Mouse (Mus musculus) thymus, adult 2 months (tissue): ENCODE measurements around the gene Gm11985.

ENCODE experiments used
- CTCF ChIP-seq: fragments of 200-500 bp; IDR thresholded peaks from 2 replicates; pipeline ENCODE4 v1.5.1; 2012; ENCODE audit warnings: mild to moderate bottlenecking, control low read depth, low read length, moderate library complexity, borderline replicate concordance; ENCODE audit not compliant: control insufficient read depth, poor library complexity, insufficient read depth; ENCODE audit errors: extremely low read depth
- POLR2A ChIP-seq: fragments of 200-500 bp; IDR thresholded peaks from 2 replicates; pipeline ENCODE4 v1.6.1; 2012; ENCODE audit warnings: mild to moderate bottlenecking, low read length, control low read depth, moderate library complexity; ENCODE audit not compliant: control insufficient read depth, poor library complexity, insufficient read depth; ENCODE audit errors: extremely low read depth

- TF ChIP-seq CTCF (no peak), POLR2A (no peak)
Observed at GRCm38 (mm10) chr11:7140449-7140848, 47.9 kb downstream of the Gm11985 start.
